Mouse (Mus musculus) cerebellum, adult 2 months (tissue): ENCODE measurements around the gene Sh2b1.

Source experiments
- CTCF ChIP-seq: fragments of 200-500 bp; IDR thresholded peaks from 2 replicates; pipeline ENCODE4 v1.5.1; 2011; ENCODE audit warnings: low read depth, mild to moderate bottlenecking, control low read depth, low read length, moderate library complexity, borderline replicate concordance; ENCODE audit not compliant: insufficient read depth
- POLR2A ChIP-seq: fragments of 200-500 bp; IDR thresholded peaks from 2 replicates; pipeline ENCODE4 v1.6.1; 2011; ENCODE audit warnings: low read length, control low read depth, borderline replicate concordance; ENCODE audit not compliant: insufficient read depth

DNA sequence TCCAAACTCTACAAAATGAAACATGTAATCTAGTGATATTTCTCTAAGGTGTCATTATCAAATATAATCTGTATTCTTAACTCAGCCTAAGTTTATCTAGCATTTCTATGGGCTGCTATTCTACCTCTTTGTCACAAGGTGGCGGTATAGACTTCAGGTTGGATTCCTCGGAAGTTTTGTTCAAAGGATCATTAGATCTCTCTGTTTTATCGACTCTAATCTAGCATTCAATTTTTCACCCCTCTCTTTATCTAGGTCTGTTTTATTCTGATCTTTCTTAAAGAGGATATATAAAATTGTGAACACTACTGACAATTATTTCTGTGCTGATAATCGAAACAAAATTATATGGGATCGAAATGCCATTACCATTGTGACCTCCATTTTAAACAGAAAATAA lies 6.5 kb upstream of the Sh2b1 start:
- TF ChIP-seq CTCF (peak; percentile 22; the same call in 1 of the 2 replicates), POLR2A (no peak)
